Mouse (Mus musculus): ENCODE measurements around the gene Polr3gl.
A peak's percentile ranks its signal among the peaks of the same experiment; 100 is the strongest.

Gene Polr3gl

GRCm38 (mm10) chr3:96598156-96599068 is 4.4 kb upstream of the Polr3gl start:
- DNase-seq (ENCODE audit: low spot score in 2 of 2), result peak; percentile 52 to 62

- peak in 1 of 2 experiments; percentile 24 for DNase-seq (ENCODE audit: low spot score in 2 of 2)
Measured at GRCm38 (mm10) chr3:96597435-96597891, 3.5 kb upstream of the Polr3gl start.

DNA sequence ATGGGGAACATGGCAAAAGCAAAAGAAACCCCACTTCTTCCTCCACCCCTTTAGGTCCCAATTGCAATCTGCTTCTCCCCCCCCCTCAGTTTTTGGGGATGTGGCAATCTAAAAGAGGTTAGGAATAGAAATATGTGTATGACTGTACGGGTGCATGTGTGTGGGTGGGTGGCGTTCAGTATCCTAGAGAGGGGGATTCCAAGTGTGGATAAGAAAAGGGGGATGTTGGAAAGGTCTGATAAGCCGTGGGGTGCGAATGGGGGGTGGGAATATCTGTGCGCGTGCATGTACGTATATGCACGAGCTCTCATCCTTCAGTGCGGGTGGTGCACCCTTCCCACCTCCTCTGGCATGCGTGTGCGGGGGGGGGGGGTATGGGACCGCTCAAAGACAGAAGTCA is 2.9 kb upstream of the Polr3gl start:
- no peak for DNase-seq (ENCODE audit: low spot score in 2 of 2)

GRCm38 (mm10) chr3:96596228-96596707 is 2.3 kb upstream of the Polr3gl start, which contains the start of gene Ankrd34a:
Ankrd34a (plus strand) TSS chr3:96596636.
- DNase-seq (ENCODE audit: low spot score in 2 of 2), result peak in 1 of 2 experiments; percentile 24

DNA sequence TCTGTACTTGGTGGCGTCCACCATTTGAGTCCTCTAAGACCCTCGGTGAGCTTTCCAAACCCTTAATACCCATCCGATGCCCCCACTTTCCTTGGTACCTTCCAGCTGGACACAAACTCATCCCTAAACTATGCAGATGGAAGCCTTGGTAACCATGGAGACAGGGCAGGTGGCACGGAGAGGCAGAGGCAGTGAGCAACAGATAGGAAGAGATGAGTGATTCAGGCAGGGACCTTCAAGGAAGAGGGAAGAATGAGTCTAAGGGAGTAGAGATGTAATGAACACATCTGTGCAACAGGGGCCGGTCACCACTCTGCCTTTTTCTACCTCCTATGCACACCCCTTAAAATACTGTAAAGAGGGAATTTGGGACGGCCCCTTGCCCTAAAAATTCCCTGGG is 1.7 kb upstream of the Polr3gl start:
- DNase-seq (ENCODE audit: low spot score in 2 of 2), result no peak

GRCm38 (mm10) chr3:96594851-96595250 is 870 bp upstream of the Polr3gl start:
- DNase-seq (ENCODE audit: low spot score in 2 of 2), result no peak

GRCm38 (mm10) chr3:96593374-96593773 is 607 bp downstream of the Polr3gl start:
- DNase-seq (ENCODE audit: low spot score in 2 of 2), result no peak

GRCm38 (mm10) chr3:96590657-96591056 is 3.3 kb downstream of the Polr3gl start:
- no peak for DNase-seq (ENCODE audit: low spot score in 2 of 2)

- DNase-seq (ENCODE audit: low spot score in 2 of 2), result no peak
Measured at GRCm38 (mm10) chr3:96583386-96583785, 10.6 kb downstream of the Polr3gl start.

GRCm38 (mm10) chr3:96581771-96582515 is 12.0 kb downstream of the Polr3gl start:
- DNase-seq (ENCODE audit: low spot score in 2 of 2), result no peak

DNA sequence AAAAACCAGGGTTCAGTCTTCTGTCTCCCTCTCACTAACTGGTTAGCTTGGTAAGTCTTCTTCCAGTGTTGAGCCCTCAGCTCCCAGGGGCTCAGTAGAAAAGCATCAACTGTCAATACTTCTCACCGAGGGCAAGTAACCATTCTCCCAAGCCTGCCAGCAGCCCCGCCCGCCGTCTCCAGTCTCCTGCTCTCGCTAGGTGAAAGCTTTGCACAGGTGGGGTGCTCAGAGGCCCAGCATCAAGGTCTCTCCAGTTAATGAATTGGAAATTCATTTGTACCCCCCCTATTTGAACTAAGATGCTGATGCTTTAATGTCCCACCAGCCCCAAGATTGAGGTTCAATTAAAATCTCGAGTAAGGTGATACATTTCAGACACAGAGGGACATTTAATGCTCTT is 12.8 kb downstream of the Polr3gl start:
- DNase-seq (ENCODE audit: low spot score in 2 of 2), result no peak

DNA sequence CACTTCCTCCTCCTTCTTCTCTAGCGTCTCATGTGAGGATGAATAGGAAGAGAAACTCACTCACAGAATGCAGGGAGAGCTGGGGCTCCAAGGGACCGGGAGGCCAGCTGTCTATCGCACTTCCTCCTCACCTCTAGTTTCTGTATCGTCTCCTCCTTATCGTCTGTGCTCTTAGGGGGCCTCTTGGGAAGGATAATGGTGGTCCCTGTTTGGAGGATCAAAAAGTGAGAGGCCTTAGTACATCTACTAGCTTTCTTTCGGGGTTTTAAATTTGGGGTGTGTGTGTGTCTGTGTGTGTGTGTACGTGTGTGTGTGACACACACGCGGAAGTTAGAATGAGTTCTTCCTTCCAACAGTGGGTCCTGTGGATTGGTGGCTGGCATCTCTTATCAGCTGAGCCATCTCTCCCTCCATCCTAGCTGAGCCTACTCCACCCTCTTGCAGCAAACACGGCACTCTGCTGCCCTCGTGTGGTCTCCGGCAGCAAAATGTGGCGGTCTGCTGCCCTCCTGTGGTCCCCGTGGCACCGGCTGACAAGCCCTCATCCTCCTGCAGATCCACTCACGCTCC is 14.0 kb downstream of the Polr3gl start:
- peak; percentile 86 to 93 for DNase-seq (ENCODE audit: low spot score in 2 of 2)

DNA sequence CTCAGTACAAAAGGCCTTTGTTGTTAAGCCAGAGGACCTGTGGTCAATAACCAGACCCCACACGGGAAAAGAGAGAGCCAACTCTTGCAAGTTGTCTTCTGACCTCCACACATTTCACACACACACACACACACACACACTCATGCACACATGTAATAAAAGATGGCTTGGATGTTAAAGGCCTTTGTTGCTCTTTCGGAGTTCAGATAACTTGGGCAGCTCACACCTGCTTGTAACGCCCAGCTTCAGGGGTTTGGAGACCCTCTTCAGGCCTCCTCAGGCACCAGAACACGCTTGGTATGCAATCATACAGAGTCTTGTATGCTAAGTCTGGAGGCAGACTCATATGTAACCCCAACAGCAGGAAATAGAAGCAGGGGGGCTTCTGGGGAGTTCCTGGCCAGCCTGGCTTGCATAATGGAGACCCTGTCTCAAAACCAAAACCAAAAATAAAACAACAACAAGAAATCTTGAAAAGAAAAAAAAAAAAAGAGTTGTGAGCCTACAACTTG is 14.7 kb downstream of the Polr3gl start:
- DNase-seq (ENCODE audit: low spot score in 2 of 2), result no peak

GRCm38 (mm10) chr3:96578561-96579238 is 15.3 kb downstream of the Polr3gl start:
- no peak for DNase-seq (ENCODE audit: low spot score in 2 of 2)

GRCm38 (mm10) chr3:96577566-96577965 is 16.4 kb downstream of the Polr3gl start:
- no peak for DNase-seq (ENCODE audit: low spot score in 2 of 2)

DNA sequence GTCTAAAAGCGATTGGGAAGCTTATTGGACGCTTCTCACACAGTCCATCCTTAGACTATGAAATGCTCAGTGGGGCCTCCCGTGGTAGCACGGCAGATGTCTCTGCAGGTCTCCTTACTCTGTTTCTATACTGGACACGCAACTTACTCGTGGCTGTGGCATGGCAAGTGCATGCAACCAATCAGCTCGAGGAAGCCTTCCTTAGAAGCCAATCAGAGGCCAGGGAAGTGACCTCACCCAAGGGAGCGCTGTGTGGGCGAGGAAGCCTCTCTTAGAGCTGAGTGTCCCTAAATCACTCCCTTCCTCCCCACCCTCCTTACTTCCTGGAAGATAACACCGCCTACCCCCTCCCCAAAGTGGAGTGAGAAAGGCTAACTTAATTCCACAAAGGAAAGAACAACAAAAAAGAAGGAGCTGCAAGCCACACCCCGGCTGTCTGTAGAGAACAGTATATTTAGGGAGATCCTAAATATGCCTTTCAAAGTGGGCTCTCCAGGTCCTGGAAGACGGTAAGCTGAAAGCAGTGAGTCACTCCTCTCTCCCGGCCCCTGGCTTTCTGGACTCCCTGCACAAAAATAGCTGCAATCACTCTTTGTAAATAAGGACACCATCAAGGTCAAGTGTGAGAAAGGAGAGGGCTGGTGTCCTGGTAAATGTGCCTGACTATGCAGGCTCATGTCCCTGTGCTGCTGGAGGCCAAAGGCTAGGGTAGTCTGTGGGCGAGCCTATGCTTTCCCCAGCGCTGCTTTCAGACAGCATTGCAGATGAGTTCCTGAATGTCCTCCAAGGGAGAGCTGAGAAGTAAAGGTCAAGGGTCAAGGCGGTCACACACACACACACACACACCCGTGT is 17.1 kb downstream of the Polr3gl start, which contains the start of gene Gm16253:
Gm16253 (plus strand) TSS at position 295 of the 852 bp plus-strand sequence.
- peak; percentile 58 to 68 for DNase-seq (ENCODE audit: low spot score in 2 of 2)

- DNase-seq (ENCODE audit: low spot score in 2 of 2), result no peak
Measured at GRCm38 (mm10) chr3:96576005-96576658, 17.8 kb downstream of the Polr3gl start.

DNA sequence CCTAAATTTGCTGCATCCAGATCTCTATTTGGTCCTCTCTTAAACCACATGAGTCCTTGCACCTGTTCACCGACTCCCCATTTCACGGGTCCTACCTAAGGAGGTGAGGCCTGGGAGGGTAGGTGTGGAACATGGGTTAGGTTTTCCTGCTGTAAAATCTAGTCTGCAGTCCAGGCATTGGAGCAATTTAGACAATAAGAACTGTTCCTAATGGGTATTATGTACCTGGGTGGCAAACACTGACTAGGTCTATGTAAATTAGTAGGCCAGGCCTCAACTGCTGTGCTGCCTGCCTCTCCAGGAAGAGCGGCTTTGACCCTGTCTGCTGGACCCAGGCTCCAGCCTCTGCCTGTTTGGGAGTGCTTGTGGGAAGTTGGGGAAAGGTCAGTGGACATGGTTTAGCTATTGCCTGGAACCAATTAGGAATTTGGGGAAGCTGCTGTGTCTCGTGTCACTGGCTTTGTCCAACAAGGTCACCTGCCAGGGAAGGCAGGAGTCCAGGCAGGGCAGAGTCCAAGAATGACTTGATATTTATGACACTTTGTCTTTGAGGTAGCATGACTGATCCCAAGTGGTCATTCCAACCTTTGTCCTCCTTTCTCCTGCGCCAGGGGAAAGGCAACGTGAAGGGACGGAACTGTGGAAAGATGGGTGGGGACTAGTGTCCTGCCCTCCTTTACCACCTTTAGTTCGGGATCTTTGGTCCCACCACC is 18.6 kb downstream of the Polr3gl start:
- DNase-seq (ENCODE audit: low spot score in 2 of 2), result no peak

Data from cerebellum, postnatal 4 days (tissue).